Mouse (Mus musculus) ovary, adult 18-20 months (tissue): ENCODE results near the gene A630095E13Rik.
"Not testable (repeated sequence)": the region's sequence is repeated elsewhere in the genome, so short reads cannot be mapped to it uniquely, and the experiment has no call there.

Experiments
- DNase-seq: peaks from one replicate; pipeline ENCODE4 v3.0.0; 2022; ENCODE audit warnings: low spot score, mixed read lengths

A630095E13Rik gene

GRCm38 (mm10) chr9:36643276-36643675 lies at the start of gene A630095E13Rik:
Gene A630095E13Rik (minus strand): TSS chr9:36643376.
- not testable (repeated sequence) for DNase-seq

GRCm38 (mm10) chr9:36692920-36693319 lies 49.7 kb upstream of the A630095E13Rik start, which contains the start of gene Acrv1:
Gene Acrv1 (plus strand): TSS chr9:36693220.
- DNase-seq: no peak

GRCm38 (mm10) chr9:36687329-36687728 lies 44.2 kb upstream of the A630095E13Rik start:
- DNase-seq: no peak

GRCm38 (mm10) chr9:36681424-36681823 lies 38.2 kb upstream of the A630095E13Rik start:
- DNase-seq: no peak
